Mouse (Mus musculus): ENCODE results near the gene Dennd1a. TPM values are rescaled to one million over a fixed set of nuclear protein-coding genes. Genes with fewer than 3 reads are reported as not detected.

Dennd1a gene
- polyA plus RNA-seq (2017; shearing (Covaris generic)), result 28.2 TPM

GRCm38 (mm10) chr2:38286733-38287551 lies at the start of gene Dennd1a:
TSS of gene Dennd1a (minus strand) at chr2:38287390.

GRCm38 (mm10) chr2:37776016-37776415 lies 511.2 kb downstream of the Dennd1a start, which contains the start of gene Crb2:
TSS of gene Crb2 (plus strand) at chr2:37776249.

Other genes starting within 250 kb of the Dennd1a start
- gene Lhx2, start 51.9 kb upstream of the Dennd1a start, polyA plus RNA-seq (2017; shearing (Covaris generic)), result not detected
- 3.2 TPM for gene Nek6, start 224.3 kb upstream of the Dennd1a start, polyA plus RNA-seq (2017; shearing (Covaris generic))